Mouse (Mus musculus): ENCODE measurements at regions not wholly inside any gene's neighbourhood (a gene's known extent, or its start where the extent isn't known, plus 50 kb on each side); places are given as distances from the start of the nearest gene placed in this dataset.

GRCm38 (mm10) chr11:45621824-45622223 is 230.0 kb upstream of the Clint1 start:
- no peak for TF ChIP-seq POLR2A (IDR thresholded peaks at IDR 0.05; ENCODE audit: low read depth, low read length)
- no peak for TF ChIP-seq CTCF (IDR thresholded peaks at IDR 0.05; ENCODE audit: extremely low read depth, insufficient read depth, insufficient read length, insufficient replicate concordance)

All from spleen, adult 2 months (tissue).